Mouse (Mus musculus): ENCODE measurements around the gene Angptl8.

DNA sequence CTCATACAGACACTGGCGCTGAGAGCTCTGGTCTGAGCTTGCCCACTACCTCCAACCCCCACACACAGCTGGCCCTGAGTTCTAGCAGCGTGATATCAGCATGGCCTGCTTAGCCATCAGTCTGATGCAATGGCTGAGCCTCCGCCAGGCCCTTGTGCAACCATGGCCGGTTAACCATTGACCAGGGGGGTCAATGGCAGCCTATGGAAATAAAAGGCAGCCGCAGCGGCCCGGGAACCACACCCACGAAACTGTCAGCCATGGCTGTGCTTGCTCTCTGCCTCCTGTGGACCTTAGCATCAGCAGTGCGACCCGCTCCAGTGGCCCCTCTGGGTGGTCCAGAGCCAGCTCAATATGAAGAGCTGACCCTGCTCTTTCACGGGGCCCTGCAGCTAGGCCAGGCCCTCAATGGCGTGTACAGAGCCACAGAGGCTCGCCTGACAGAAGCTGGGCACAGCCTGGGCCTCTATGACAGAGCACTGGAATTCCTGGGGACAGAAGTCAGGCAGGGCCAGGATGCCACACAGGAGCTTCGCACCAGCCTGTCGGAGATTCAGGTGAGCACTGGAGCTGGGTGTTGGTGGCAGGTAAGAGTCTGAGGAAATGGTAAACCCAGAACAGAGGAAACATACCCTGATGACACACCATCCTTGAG is at the start of gene Angptl8:
- TF ChIP-seq EP300 (IDR thresholded peaks at IDR 0.05; ENCODE audit: low read depth) (peak; percentile 76; the same call in 1 of the 2 replicates), CTCF (IDR thresholded peaks at IDR 0.05; ENCODE audit: low read depth) (no peak)

Measured in liver, postnatal 0 days (tissue).